Mouse (Mus musculus) erythroblast, embryonic 14.5 days (primary cell): ENCODE data around the gene Immp2l.

ENCODE experiments used
- GATA1 ChIP-seq: IDR thresholded peaks from 2 replicates; pipeline ENCODE4 v1.6.1; 2012; ENCODE audit warnings: low read length, inconsistent platforms, mixed read lengths
- TAL1 ChIP-seq: IDR thresholded peaks from 3 replicates; pipeline ENCODE4 v1.6.1; 2012; ENCODE audit warnings: low read length, inconsistent platforms, mixed read lengths

GRCm38 (mm10) chr12:41838334-41838847, 814.5 kb downstream of the Immp2l start:
- no peak for TF ChIP-seq GATA1
- TF ChIP-seq TAL1: no peak
